Mouse (Mus musculus) hindlimb bud, embryonic 11.5 days (tissue): ENCODE data around the gene Ercc4.
A peak's percentile ranks its signal among the peaks of the same experiment; 100 is the strongest.

Experiments used
- DNase-seq: peaks from one replicate; pipeline ENCODE4 v3.0.0-alpha.2; 2012; ENCODE audit warnings: low read depth, low spot score; ENCODE audit errors: extremely low spot score

Ercc4 gene

DNA sequence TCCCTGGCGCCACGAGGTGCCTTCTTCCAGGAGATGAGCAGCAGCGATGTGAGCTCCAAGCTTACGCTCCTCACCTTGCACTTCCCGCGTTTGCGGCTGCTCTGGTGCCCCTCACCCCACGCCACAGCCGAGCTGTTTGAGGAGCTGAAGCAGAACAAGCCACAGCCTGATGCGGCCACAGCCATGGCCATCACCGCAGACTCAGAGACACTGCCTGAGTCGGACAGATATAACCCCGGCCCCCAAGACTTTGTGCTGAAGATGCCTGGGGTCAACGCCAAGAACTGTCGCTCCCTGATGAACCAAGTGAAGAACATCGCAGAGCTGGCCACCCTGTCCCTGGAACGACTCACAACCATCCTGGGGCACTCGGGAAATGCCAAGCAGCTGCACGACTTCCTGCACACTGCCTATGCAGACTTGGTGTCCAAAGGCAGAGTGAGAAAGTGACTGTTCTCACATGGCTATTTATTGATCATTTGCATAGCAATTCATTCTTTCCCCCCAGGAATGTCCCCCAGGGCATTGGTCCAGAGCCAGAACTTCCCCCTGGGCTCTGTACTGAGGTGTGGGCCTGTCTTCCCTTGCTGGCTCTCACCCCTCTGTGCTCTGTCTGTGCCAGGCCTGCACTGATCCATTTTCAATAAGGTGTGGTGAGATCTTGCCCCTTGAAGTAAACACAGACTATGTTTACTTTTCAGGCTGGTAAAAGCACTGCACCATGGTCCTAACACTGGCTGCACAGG is 38.5 kb downstream of the Ercc4 start:
- DNase-seq = no peak

DNA sequence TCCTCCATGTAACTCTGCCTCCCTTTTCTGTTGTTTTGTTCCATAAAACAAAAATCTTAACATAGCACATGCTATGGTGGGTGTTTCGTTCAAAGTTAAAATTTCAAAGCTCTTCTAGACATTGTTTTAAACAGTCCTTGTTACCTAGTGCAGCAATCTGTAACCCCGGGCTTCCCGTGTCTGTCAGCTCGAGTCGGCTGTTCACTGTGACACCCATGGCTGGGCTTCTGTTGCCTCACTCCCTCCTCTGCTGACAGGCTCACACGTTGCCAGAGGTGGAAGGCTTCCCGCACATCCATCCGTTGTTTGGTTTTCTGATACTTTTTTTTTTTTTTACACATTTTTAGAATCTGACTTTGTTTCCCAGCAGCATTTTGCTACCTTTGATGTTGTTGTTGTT is 40.5 kb downstream of the Ercc4 start:
- no peak for DNase-seq

DNA sequence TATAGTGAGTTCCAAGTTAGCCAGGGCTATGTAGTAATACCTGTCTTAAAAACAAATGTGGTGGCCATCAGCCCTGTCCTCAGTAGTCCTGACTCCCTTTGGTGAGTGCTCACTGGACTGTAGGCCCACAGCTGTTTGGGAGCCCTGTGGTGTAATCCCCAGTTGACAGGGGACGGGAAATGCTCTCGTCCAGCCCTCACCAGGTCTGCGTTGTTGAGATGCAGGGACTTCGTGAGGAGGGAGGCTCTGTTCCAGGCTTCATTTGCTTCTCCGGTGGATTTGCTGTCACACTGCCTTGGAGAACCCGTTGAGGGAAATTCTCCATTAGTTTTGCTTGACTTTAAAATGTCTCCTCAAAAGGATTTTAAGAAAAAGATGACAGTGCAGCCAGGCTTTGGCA is 41.3 kb downstream of the Ercc4 start:
- no peak for DNase-seq

DNA sequence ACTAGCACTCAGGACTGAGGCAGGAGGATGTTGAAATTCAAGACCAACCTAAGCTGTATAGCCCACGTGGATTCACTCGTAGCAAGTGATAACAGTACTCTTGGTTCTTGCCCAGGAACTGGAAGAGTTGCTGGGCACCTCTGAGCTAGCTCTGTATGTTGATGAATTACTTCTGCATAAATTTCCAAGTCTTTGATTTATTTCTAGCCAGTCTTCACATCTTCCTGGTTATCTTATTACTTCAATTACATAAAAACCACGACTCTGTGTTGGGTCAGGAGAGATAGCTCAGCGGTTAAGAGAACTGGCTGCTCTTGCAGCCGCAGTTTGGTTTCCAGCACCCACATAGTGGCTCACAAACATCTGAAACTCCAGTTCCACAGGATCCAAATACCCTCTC is 43.0 kb downstream of the Ercc4 start:
- DNase-seq = no peak

DNA sequence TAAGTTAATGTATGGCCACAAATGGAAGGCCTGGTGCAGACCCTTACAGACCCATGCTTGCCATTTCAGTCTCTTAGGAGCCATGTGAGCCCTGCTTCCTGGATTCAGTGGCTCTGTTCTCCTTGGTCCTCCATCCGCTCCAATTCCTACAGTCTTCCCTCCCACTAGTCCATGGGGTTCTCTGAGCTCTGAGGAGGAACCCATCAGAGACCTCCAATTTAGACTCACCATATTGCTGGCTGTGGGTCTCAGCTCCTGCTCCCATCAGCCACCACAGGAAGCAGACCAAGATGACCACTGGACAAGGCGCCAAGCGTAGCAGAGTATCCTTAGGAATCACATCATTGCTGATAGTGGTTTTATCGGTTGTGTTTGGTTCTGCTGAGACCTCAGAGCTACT is 43.7 kb downstream of the Ercc4 start:
- no peak for DNase-seq

DNA sequence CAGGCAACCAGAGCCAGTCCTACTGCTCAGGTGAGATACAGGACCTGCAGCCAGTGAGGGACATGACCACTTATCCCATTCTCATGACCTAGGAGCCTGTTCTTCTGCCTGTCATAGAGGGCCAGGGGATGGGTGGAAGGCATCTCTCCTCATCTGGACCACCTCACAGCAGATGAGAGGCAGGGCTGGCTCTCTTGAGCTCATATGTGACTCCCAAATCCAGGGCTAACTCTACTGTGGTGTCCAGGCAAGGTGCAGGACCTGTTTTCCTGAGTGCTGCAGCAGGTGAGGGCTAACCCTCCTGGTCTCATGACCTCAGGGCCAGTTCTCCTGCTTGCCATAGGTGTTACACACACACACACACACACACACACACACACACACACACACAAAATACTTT is 44.9 kb downstream of the Ercc4 start:
- no peak for DNase-seq

DNA sequence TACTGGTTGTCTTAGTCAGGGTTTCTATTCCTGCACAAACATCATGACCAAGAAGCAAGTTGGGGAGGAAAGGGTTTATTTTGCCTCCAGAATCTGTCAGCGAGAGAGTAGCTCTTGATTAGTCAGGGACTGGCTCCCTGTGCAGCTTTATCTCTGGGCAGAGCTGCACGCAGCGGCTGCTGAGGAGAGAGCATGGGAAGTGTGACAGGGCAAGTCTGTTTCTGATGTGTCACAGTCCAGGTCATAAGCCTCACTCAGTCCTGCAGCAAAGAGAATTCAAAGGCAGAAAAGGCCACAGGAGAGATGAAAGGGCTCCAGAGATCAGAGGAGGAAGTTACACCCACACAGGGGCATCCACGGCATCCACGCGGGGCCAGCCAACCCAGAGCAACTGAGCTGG is 47.8 kb downstream of the Ercc4 start:
- DNase-seq = no peak

DNA sequence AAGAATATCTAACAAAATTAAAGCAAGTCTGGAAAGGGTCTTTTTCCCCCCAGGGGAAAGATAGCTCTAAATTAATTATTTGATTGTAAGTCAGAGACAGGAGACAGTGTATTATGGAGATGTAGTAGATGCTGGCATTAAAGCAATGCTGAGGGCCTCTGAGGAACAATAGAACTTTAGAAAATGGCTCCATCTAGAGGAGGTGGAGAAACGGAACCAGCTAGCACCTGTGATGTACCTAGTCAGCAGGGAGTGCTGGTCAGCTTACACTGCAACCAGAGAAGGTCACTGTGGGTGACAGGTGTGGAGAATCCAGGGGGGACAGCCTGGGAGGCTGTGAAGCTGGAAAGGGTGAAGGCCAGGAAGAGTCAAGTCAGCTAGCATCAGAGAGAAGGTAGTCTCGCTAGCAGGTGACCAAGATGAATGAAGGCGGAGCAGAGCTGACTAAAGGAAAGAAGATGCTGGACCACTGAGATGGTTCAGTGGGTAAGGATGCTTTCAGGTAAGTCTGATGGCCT is 48.7 kb downstream of the Ercc4 start:
- DNase-seq = no peak

DNA sequence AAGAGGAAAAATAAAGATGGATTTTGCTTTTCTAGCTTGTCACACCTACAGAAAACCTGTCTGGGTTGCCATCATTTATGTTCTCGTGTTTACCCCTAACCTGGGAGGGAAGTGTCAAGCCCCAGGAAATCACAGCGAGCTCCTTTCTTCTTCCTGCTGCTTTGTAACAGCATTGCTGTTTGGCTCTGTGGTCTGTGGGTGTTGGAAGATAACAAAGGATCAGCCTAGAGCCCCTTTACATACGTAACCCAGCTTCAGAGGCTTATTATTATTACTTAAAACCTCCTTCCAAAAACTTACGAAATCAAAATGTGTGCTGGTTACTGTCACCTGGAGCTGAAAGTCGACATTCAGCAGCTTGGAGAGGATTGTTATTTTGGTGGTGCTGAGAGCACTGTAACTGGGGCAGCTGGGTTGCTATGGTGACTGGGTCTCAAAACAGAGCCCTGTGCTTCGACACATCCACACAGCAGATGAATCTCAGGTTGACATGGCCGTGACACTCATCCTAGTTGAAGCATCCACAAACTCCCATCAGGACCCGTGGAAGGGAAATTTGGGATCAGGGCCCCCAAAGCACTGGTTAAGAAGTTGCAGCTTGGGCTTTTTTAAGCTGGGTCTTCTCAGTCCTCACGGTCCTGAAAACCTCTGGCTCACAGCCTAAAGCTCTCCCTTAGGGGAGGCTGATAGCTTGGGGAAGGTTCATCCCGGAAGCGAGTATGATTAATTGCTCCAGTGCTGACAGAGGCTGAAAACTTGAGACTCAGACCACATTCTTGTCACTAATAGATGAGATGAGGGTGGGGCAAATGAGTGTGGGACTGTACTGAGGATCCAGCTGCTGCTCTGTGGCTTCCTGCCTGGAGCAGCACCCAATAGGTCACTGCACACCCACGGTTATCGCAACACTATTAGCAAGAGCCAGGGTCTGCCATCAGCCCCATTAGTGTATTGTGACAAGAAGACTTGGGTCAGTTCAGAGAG is 49.7 kb downstream of the Ercc4 start:
- no peak for DNase-seq

DNA sequence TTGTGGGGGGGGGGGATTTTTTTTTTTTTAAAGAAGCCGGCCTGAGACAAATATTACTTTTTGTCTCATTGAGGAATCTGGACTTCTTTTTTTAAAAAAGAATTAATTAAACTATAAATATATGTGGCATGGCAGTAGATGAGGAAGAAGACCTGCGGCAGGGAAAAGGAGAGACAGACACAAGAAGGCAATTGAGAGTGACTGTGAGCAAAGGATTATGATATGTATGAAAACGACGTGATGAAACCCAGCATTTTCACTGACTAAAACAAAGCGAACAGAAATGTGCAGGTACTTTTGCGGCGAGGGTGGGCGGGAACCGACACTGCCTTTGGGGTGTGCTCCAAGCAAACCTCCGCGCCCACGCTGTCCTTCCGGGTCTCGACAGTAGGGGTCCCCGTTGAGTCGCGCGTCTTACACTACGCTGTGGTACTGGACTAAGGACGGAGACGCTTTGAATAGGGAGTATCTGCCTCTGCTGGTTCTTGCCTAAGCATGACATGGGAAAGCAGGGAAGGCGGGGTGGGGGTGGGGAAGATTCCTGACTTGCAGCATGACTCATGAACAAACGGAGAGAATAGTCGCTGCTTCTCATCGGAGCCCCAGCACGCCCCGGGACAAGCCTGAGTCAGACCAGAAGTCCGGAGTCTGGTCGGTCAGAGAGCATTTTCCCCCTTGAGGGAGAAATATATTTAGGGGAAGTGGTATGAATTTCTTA is 50.6 kb downstream of the Ercc4 start:
- peak; percentile 88 for DNase-seq

DNA sequence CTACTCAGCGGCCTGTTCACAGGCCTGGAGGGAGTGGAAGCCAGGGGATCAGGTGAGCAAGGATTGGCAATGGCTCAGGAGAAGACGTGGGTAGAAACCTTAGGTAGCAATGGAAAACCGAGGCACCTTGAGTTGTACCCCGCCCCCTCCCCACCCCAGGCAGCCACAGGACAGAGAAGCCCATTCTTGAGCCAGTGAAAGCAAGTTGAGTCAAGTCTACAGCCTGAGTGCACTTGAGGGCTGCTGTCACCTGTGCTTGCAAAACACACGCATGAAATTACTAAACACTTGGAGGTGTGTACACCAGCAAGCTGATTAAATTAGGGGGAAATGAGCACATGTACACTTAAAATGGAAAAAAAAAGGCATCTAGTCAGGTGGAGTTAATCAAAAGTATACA is 52.0 kb downstream of the Ercc4 start:
- DNase-seq = no peak

DNA sequence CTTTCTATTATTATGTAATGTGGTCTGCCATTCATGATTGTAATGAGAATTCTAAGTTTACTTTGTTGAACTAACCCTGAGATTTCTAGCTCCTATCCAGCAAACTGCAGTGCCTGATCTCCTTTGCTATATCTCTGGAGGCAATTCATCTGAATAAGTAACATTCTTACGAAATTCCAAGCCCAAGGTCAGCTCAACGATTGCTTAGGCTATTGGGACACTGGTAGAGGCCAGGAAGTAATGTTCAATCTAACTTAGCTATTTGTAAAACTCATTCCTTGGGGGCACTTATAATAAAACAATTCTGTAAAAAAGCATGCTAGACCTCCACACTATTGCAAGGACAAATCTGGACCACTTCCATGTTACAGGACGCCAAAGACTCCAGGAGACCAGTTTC is 58.2 kb downstream of the Ercc4 start:
- DNase-seq = no peak

DNA sequence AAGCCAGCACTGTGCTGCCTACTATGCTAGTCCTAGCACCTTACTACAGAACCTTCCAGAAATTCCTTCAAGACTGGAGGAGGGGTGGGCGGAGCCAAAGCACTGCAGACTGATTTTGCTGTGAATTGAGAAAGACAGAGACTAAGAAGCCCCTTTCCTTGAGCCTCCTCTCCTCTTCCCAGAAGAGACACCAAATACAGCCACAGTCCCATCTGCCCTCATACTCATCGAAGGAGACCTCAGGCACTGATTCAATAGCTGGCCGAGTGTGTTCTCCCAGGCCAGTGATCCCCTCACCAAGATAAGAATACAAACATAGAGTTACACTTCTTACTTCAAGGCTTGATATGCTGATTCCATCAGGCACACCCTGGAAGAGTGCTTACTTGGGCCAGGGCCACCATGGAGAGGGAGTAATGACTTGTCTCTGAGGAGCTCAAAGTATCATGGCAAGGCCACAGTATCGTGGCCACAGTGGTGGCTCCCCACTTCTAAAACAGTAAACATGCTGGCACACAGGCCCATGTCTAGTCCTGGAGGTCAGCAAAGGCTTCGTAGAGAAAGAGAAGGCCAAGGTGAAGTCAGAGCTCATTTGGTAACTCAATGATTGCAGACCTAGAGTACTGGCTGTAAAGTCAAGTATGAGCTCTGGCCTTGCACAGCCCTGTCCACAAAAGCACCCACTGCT is 63.7 kb downstream of the Ercc4 start:
- no peak for DNase-seq

DNA sequence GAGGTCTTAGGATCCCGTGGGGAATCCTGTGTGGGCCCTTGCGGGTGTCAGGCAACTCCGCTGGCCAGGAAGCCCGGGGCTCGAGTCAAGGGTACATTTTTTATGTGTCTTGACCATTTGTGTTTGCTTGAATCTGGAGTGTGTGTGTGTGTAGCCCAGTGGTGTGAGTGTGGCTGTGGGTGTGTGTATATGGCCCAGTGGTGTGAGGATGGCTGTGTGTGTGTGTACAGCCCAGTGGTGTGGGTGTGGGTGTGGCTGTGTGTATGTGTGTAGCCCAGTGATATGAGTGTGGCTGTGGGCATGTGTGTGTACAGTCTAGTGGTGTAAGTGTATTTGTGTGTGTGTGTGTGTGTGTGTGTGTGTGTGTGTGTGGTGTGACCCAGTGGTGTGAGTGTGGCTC is 73.0 kb downstream of the Ercc4 start:
- DNase-seq = no peak

DNA sequence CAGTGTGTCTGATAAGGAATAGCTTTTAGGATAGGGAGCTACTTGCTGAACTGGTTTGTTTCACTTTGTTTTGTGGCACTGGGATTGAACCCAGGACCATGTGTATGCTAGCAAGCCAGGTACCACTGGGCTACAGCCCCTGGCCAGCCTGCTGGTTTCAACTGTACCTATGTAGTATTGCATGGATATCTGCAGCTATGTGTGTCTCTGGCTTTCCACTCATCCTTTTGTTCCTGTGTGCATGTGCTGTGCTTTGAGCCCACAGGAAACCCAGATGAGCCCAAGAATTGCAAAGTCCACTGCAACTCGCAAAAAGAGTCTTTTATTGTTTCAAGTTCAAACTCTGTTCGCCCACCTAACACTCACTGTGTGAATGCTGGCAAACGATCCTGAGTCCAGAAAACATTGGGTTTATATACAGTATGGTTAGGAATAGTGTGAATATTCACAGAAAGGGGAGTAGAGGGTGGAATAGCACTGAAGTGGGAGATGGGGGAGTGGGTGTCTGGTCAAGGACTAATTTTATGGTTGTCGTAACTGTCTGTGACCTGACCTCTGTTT is 73.8 kb downstream of the Ercc4 start:
- no peak for DNase-seq

DNA sequence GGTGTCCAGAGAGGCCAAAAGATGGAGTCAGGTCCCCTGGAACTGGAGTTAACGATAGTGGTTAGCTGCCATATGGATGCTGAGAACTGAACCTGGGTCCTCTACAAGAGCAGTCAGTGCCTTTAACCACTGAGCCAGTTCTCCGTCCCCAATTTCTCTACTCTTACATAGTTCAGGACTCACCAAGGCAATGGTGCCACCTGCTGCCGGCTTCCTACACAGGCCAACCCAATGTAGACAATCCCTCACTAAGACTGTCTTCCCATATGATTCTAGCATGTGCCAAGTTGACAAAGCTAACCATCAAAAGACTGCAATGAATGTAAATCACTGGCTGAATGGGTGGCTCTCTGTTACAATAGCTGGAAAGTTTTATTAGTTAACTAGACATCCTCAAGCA is 74.9 kb downstream of the Ercc4 start:
- no peak for DNase-seq

DNA sequence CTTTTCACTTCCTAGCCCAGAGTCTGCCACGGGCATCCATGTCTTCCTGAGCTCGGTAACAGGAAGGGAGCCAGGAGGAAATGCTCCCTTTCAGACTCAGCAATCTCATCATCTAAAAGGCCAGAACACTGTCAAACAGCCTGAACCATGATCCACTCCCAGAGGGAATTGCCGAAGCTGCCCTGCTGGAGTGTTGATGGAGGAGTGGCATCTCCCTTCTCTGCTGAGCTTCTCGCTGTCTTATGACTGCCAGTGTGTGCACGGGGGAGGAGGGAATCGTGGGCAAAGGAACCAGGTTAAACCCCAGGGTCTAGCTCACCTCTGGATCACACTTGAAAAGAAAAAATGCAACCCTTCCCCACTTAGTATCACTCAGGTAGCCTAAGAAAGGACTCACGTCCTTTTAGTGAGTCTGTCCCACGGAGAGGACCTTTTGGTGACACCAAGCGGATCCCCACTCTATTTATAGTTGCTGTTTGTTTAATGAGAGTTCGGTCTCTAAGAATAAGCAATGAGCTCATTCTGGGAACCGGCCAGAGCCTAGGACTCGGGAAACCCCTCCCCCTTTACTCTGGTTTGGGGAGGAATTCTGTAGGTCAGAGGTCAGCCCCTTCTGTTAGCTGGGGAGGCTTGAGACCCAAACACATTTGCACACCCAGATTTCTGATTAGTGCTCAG is 80.1 kb downstream of the Ercc4 start:
- no peak for DNase-seq

DNA sequence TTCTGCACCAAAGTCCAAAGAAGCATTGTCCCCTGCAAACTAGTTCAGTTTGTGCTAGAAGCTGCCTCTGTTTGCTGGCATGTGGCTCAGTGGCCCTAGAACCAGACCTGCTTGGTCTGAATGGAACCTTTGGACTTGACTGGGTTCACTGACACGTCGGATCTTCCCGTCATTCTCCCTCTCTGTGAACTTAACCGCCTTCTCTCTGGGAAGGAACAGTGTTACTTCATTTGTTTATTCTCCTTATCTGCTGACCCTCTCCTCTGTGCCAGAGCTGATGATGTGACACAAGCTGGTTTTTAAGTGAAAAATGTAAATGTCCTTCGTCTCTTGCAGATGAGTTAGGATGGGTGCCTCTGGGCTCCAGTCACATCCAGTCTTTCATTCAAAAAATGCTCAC is 81.0 kb downstream of the Ercc4 start:
- DNase-seq = no peak

DNA sequence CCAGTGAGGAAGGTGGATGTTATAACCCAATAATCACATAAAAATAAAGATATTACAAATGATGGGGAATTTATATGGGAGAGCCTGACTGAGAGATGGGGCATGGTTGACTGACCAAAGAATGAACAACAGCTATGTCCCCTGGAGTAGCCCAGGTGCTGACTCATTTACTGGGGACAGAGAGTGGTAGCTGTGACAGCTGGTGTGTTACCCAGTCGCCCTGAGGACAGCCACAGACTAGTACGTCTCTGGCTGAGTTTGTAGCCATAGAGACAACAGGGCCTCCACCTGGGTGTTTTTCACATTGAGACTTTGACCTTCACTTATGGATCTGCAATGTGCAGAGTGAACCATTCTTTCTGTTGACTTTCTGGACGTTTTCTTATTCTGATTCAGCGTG is 81.7 kb downstream of the Ercc4 start:
- no peak for DNase-seq

DNA sequence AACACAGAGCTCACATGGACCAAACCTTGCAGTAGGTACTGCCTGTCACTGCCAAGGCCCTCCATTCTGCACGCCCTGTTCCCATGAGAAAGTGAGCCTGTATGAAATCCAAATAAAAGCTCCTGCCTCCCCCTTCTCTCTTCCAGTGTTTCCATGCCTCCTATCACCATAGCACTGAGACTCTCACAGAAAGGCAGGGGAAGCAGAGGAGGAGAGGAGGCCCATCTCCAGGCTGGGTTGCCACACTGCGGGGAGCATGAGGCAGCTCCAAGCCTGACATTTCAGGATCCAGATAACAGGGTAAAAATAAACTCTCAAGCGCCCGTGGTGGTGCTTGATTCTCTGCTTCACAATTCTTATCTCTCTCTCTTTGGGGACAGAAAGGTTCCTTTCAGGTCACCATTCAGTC is 84.2 kb downstream of the Ercc4 start:
- DNase-seq = no peak
